Mouse (Mus musculus) kidney, postnatal 14 days (tissue): ENCODE measurements around the gene Cdc42ep4.

Experiments used
- DNase-seq: peaks from one replicate; pipeline ENCODE4 v3.0.0; 2022; ENCODE audit warnings: mixed read lengths

Gene Cdc42ep4

GRCm38 (mm10) chr11:113751484-113752084, at the start of gene Cdc42ep4:
Cdc42ep4 (minus strand) TSS chr11:113751881.
- peak; percentile 92 for DNase-seq

- DNase-seq, result no peak
These were observed 48.3 kb upstream of the Cdc42ep4 start for GRCm38 (mm10) chr11:113800026-113800425.

GRCm38 (mm10) chr11:113799041-113799447, 47.4 kb upstream of the Cdc42ep4 start:
- DNase-seq, result no peak

- no peak for DNase-seq
These were observed 46.3 kb upstream of the Cdc42ep4 start for GRCm38 (mm10) chr11:113798011-113798410.

- no peak for DNase-seq
These were observed 45.6 kb upstream of the Cdc42ep4 start for GRCm38 (mm10) chr11:113797014-113797983.

- no peak for DNase-seq
These were observed 44.2 kb upstream of the Cdc42ep4 start for GRCm38 (mm10) chr11:113795846-113796245.

GRCm38 (mm10) chr11:113791357-113792215, 39.9 kb upstream of the Cdc42ep4 start:
- DNase-seq, result no peak

GRCm38 (mm10) chr11:113789101-113789500, 37.4 kb upstream of the Cdc42ep4 start:
- DNase-seq, result no peak

GRCm38 (mm10) chr11:113788183-113788789, 36.6 kb upstream of the Cdc42ep4 start:
- DNase-seq, result peak; percentile 79

- DNase-seq, result no peak
These were observed 35.9 kb upstream of the Cdc42ep4 start for GRCm38 (mm10) chr11:113787432-113788182.

GRCm38 (mm10) chr11:113787009-113787408, 35.3 kb upstream of the Cdc42ep4 start:
- no peak for DNase-seq

- DNase-seq, result no peak
These were observed 34.7 kb upstream of the Cdc42ep4 start for GRCm38 (mm10) chr11:113786395-113786794.

- peak; percentile 73 for DNase-seq
These were observed 33.9 kb upstream of the Cdc42ep4 start for GRCm38 (mm10) chr11:113785406-113786171.

GRCm38 (mm10) chr11:113784656-113785396, 33.1 kb upstream of the Cdc42ep4 start:
- no peak for DNase-seq

GRCm38 (mm10) chr11:113782496-113782895, 30.8 kb upstream of the Cdc42ep4 start:
- no peak for DNase-seq

- no peak for DNase-seq
These were observed 30.3 kb upstream of the Cdc42ep4 start for GRCm38 (mm10) chr11:113782006-113782405.

GRCm38 (mm10) chr11:113779680-113780041, 28.0 kb upstream of the Cdc42ep4 start:
- no peak for DNase-seq

GRCm38 (mm10) chr11:113778733-113779679, 27.3 kb upstream of the Cdc42ep4 start:
- DNase-seq, result no peak

GRCm38 (mm10) chr11:113777878-113778464, 26.3 kb upstream of the Cdc42ep4 start:
- no peak for DNase-seq
